Mouse (Mus musculus) stomach, postnatal 0 days (tissue): ENCODE measurements around the gene Mrm1.

Experiments
- CTCF ChIP-seq: IDR thresholded peaks from 2 replicates; pipeline ENCODE4 v1.5.1; 2016; ENCODE audit warnings: antibody characterized with exemption, low read depth, mild to moderate bottlenecking, moderate library complexity
- EP300 ChIP-seq: optimal IDR thresholded peaks from 2 replicates; pipeline ENCODE3; 2016; ENCODE audit warnings: antibody characterized with exemption

DNA sequence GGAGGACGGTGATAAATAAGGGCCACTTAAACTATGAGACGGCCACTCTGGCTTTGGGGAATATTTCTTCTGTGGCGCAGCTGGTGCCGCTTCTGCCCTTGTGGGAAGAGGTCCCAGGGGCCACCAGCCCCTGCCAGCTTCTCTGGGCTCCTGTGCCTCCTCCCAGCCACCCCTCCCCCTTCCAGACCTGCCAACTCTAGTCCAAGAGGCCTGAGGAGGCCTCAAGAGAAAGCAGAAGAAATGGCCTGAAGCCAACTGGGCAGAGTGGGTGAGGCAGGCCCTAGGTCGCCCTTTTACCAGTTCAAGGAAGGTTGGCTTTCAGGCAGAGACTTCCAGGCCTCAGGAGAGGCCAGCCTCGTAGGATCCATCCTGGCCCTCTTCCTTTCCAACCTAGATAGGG is 51.4 kb downstream of the Mrm1 start:
- TF ChIP-seq EP300 = no peak
- no peak for TF ChIP-seq CTCF
